Mouse (Mus musculus): ENCODE measurements around the gene Cd2bp2. TPM values are rescaled to one million over a fixed set of nuclear protein-coding genes. Genes with fewer than 3 reads are reported as not detected.
"Not testable (repeated sequence)": the region's sequence is repeated elsewhere in the genome, so short reads cannot be mapped to it uniquely, and the experiment has no call there.

Gene Cd2bp2
- polyA plus RNA-seq, 1 experiment from 2014 or later = 56.4 TPM

DNA sequence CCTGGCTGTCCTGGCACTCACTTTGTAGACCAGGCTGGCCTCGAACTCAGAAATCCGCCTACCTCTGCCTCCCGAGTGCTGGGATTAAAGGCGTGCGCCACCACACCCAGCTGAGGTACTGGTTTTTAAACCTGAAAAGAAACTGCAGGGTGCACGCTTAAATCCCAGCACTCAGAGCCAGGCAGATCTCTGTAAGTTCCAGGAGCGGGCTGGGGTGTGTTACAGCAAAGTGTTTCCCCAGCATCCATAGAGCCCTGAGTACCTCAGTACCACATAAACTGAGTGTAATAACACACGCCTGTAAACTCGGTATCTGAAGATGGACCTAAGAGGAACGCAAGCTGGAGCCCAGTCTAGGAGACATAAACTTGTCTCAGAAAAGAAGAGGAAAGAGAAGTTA, 8.5 kb downstream of the Cd2bp2 start:
- Histone ChIP-seq H3K4me2 (replicated peaks) (no peak overlapping the region), H3K9me3 (replicated peaks) (no peaks in the 10 kb centered on the region), H3K36me3 (peaks cover 20% of the 10 kb centered on the region), H3K4me3 (replicated peaks) (no peak overlapping the region), H3K27me3 (no peaks in the 10 kb centered on the region), H3K9ac (no peak overlapping the region), H3K4me1 (no peaks in the 10 kb centered on the region), H3K27ac (replicated peaks) (no peak overlapping the region)
- WGBS = 71% methylated on average over 10 of the region's 10 CpGs
- ATAC-seq (ENCODE audit: insufficient number of reproducible peaks, low FRiP score, low TSS enrichment, low read depth) = no peak

DNA sequence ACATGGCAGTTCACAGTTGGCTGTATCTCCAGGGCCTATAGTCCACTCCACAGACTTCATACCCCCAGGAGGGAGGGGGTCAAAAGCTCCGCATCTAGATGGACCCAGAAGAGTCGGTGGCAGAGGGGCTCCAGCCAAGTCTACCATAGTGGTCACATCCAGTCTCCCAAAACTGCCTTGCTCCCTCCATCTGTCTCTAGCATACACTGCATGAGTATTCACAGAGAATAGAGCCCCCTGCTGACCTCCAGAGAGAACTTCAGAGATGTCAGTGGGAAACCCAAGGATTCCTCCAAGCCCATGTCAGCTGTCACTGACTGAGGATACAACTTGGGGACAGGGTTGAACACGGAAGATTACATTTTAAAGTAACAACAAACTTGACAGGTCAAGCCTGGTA, 10.2 kb downstream of the Cd2bp2 start:
- no peak overlapping the region for H3K4me3 ChIP-seq (replicated peaks)
- H3K9me3 ChIP-seq (replicated peaks) = no peaks in the 10 kb centered on the region
- WGBS = 63% methylated on average over 3 of the region's 3 CpGs
- no peak overlapping the region for H3K9ac ChIP-seq
- H3K4me1 ChIP-seq = no peaks in the 10 kb centered on the region
- H3K27me3 ChIP-seq = no peaks in the 10 kb centered on the region
- H3K4me2 ChIP-seq (replicated peaks) = no peak overlapping the region
- ATAC-seq (ENCODE audit: insufficient number of reproducible peaks, low FRiP score, low TSS enrichment, low read depth) = no peak
- no peak overlapping the region for H3K27ac ChIP-seq (replicated peaks)
- H3K36me3 ChIP-seq = 0 out of 2 replicates have a peak, but pooled peaks cover 3% of the 10 kb centered on the region

DNA sequence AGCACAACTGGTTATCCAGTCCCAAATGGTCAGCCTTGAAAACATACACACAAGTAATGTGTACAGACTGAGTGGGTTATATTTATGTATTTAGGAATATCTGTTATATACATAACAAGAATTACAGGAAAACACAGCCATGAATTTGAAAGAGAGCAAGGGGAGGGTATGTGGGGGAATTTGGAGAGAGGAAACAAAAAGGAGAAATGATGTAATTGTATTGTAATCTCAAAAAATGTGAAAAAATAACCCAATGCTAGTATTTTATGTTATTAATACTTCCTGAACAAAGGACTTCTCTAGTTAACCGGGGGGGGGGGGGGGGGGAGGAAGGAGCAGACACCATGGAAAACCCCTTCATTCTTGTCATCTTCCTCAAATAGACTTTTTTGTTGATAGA, 11.1 kb downstream of the Cd2bp2 start:
- no peak overlapping the region for H3K27ac ChIP-seq (replicated peaks)
- no peak overlapping the region for H3K4me2 ChIP-seq (replicated peaks)
- 71% methylated on average over 1 of the region's 1 CpGs for WGBS
- H3K4me1 ChIP-seq = no peaks in the 10 kb centered on the region
- H3K36me3 ChIP-seq = no peaks in the 10 kb centered on the region
- H3K9ac ChIP-seq = no peak overlapping the region
- H3K4me3 ChIP-seq (replicated peaks) = no peak overlapping the region
- no peak for ATAC-seq (ENCODE audit: insufficient number of reproducible peaks, low FRiP score, low TSS enrichment, low read depth)
- H3K27me3 ChIP-seq = no peaks in the 10 kb centered on the region
- H3K9me3 ChIP-seq (replicated peaks) = no peaks in the 10 kb centered on the region

DNA sequence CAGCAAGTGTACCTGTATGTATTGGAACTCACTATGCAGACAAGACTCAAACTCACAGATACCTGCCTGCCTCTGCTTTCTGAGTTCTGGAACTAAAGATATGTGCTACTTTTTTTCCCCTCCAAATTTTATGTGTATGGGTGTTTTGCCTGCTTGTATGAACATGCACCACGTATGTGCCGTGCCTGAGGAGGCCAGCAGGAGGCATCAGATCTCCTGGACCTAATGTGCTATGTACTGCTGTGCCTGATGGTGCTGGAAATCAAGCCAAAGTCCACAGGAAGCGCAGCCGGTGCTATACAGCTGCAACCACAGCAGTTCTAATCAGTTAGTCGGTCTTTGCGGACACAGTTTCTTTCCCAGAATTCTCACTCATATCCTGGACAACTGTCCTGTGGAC, 12.0 kb downstream of the Cd2bp2 start:
- Histone ChIP-seq H3K4me3 (replicated peaks) (no peak overlapping the region), H3K36me3 (no peaks in the 10 kb centered on the region), H3K4me2 (replicated peaks) (no peak overlapping the region), H3K4me1 (no peaks in the 10 kb centered on the region), H3K9me3 (replicated peaks) (no peaks in the 10 kb centered on the region), H3K9ac (no peak overlapping the region), H3K27me3 (no peaks in the 10 kb centered on the region), H3K27ac (replicated peaks) (no peak overlapping the region)
- 69% methylated on average over 6 of the region's 6 CpGs for WGBS
- no peak for ATAC-seq (ENCODE audit: insufficient number of reproducible peaks, low FRiP score, low TSS enrichment, low read depth)

DNA sequence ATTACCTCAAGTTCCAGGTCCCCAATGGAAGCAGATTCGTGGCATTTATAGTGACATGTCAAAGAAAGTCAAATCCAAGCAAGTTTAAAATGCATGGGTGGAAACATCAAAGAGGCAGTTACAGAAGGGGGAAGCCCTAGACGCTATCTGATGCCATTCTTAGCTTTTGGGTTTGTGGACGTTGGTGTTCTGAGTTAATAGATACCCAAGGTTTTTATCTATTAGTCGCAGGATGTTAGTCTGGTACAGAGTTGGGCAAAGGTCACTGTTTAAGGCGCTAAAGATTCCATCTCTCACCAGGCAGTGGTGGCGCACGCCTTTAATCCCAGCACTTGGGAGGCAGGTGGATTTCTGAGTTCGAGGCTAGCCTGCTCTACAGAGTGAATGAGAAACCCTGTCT, 12.5 kb downstream of the Cd2bp2 start:
- WGBS = 74% methylated on average over 8 of the region's 8 CpGs

DNA sequence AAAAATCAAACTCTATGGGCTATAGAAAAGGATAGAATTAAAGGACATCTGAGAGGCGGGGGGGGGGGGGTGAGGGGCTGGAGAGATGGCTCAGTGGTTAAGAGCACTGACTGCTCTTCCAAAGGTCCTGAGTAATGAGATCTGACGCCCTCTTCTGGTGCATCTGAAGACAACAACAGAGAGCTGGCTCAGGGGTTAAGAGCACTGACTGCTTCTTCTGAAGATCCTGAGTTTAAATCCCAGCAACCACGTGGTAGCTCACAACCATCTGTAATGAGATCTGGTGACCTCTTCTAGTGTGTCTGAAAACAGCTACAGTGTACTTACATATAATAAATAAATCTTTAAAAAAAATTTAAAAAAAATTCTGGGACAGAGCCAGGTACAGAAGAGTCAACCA, 14.1 kb downstream of the Cd2bp2 start:
- not testable (repeated sequence) for H3K9me3 ChIP-seq (replicated peaks); H3K9ac ChIP-seq; H3K4me2 ChIP-seq (replicated peaks); H3K27me3 ChIP-seq; H3K4me3 ChIP-seq (replicated peaks); H3K36me3 ChIP-seq; ATAC-seq (ENCODE audit: insufficient number of reproducible peaks, low FRiP score, low TSS enrichment, low read depth); H3K4me1 ChIP-seq; H3K27ac ChIP-seq (replicated peaks)
- WGBS = 26% methylated on average over 3 of the region's 3 CpGs

More for the DNA sequence above, 12.5 kb downstream of the Cd2bp2 start:
- Histone ChIP-seq H3K9me3 (replicated peaks) (no peaks in the 10 kb centered on the region), H3K27me3 (no peaks in the 10 kb centered on the region), H3K4me1 (no peaks in the 10 kb centered on the region), H3K9ac (no peak overlapping the region), H3K27ac (replicated peaks) (no peak overlapping the region), H3K4me2 (replicated peaks) (no peak overlapping the region), H3K36me3 (no peaks in the 10 kb centered on the region), H3K4me3 (replicated peaks) (no peak overlapping the region)
- ATAC-seq (ENCODE audit: insufficient number of reproducible peaks, low FRiP score, low TSS enrichment, low read depth) = no peak

DNA sequence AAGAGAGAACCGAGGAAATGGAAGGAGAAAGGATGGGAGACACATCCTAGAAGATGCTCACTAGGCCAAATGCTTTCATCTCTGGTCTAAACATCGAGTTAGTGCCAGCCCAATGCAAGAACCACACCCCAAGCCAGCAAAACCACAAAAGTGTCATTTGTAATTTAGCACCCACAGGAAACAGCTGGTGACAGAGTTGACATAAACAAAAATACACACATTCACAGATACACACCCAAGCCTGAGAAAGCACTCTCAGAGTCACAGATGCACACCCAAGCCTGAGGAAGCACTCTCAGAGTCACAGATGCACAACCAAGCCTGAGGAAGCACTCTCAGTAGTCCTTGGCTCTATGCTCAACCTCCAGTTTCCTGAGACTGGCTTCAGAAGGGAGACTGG, 15.1 kb downstream of the Cd2bp2 start:
- H3K27me3 ChIP-seq = no peaks in the 10 kb centered on the region
- H3K4me2 ChIP-seq (replicated peaks) = no peak overlapping the region
- H3K4me1 ChIP-seq = no peaks in the 10 kb centered on the region
- no peak overlapping the region for H3K4me3 ChIP-seq (replicated peaks)
- no peak overlapping the region for H3K9ac ChIP-seq
- no peak for ATAC-seq (ENCODE audit: insufficient number of reproducible peaks, low FRiP score, low TSS enrichment, low read depth)
- no peaks in the 10 kb centered on the region for H3K36me3 ChIP-seq
- no peaks in the 10 kb centered on the region for H3K9me3 ChIP-seq (replicated peaks)
- WGBS = 53% methylated on average over 2 of the region's 2 CpGs
- no peak overlapping the region for H3K27ac ChIP-seq (replicated peaks)

DNA sequence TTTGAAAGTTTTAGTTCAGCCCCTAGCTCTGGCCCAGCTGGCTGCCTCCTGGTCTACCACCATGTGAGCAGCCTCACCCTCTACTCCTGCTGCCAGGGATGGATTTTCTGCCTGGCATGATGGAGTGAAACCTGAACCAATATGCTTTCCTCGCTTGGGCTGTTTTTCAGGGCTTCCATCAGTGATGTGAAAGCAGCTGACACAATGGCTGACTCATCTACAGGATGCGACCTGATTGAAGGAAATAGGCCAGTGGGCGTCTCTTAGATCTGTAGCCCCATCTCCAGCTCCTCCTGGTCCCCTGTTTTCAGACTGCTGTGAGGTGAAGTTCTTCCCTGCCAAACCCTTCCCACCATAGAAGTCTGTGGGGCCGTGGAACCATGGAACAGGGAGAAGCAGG, 18.9 kb downstream of the Cd2bp2 start:
- ATAC-seq (ENCODE audit: insufficient number of reproducible peaks, low FRiP score, low TSS enrichment, low read depth) = no peak
- 68% methylated on average over 4 of the region's 4 CpGs for WGBS

DNA sequence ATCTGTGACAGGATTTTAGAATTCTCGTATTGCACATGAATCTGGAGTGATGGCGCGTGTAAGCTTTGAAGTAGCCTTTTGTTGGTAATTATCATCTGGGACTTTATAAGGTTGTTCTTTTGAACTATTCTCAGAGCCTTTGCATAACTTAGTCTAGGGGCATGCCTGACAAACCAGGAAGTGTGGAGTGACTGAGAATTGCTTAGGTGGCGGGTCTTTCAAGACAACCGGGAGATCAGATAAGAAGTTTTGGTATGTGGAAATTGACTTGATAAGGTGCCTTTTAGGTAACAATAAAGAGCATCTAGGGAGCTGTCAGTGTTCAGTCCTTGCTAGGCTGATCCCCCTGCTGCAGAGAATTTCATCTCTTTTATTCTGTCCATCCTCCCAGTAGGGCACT, 29.3 kb downstream of the Cd2bp2 start:
- Histone ChIP-seq H3K27ac (replicated peaks) (no peak overlapping the region), H3K9ac (no peak overlapping the region), H3K4me1 (no peaks in the 10 kb centered on the region), H3K27me3 (no peaks in the 10 kb centered on the region), H3K36me3 (no peaks in the 10 kb centered on the region), H3K4me3 (replicated peaks) (no peak overlapping the region), H3K4me2 (replicated peaks) (no peak overlapping the region), H3K9me3 (replicated peaks) (no peaks in the 10 kb centered on the region)
- WGBS = 75% methylated on average over 5 of the region's 5 CpGs
- ATAC-seq (ENCODE audit: insufficient number of reproducible peaks, low FRiP score, low TSS enrichment, low read depth) = no peak

More for the DNA sequence above, 18.9 kb downstream of the Cd2bp2 start:
- Histone ChIP-seq H3K4me1 (no peaks in the 10 kb centered on the region), H3K4me3 (replicated peaks) (no peak overlapping the region), H3K36me3 (no peaks in the 10 kb centered on the region), H3K9ac (no peak overlapping the region), H3K27me3 (no peaks in the 10 kb centered on the region), H3K27ac (replicated peaks) (no peak overlapping the region), H3K9me3 (replicated peaks) (no peaks in the 10 kb centered on the region), H3K4me2 (replicated peaks) (no peak overlapping the region)

DNA sequence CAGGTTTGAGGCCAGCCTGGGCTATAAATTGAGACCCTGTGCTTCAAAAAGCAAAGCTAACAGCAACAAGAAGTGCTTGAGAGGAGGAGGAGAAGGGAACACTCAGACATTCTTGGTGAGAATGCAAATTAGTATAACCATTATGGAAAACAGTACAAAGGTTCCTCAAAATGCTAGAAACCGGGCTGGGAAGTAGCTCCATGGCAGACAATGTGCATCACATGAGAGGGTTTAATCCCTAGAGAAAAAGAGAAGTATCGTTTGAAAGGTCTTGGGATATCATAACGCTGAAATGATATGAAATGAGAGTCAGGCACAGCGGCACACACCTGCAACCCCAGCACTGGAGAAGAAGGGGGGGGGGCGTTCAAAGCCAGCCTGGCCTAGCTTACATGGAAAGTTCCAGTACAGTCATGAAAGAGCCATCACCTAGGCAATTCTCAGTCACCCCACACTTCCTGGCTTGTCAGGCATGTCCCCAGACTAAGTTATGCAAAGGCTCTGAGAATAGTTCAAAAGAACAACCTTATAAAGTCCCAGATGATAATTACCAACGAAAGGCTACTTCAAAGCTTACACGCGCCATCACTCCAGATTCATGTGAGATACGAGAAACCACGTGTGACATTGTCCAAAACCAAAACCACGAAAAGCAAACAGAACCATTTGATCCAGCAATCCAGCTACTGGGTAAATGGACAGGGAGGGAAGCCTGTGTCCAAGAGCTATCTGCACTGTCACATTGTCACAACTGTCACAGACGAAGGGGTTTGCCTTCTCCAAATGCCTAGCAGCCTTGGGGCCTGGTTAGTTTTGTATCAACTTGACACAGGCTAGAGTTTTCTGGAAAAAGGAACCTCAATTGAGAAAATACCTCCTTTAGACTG, 30.0 kb downstream of the Cd2bp2 start:
- no peak for ATAC-seq (ENCODE audit: insufficient number of reproducible peaks, low FRiP score, low TSS enrichment, low read depth)
- Histone ChIP-seq H3K4me3 (replicated peaks) (no peak overlapping the region), H3K27me3 (no peaks in the 10 kb centered on the region), H3K4me2 (replicated peaks) (no peak overlapping the region), H3K4me1 (no peaks in the 10 kb centered on the region), H3K36me3 (no peaks in the 10 kb centered on the region), H3K9ac (no peak overlapping the region), H3K27ac (replicated peaks) (no peak overlapping the region), H3K9me3 (replicated peaks) (no peaks in the 10 kb centered on the region)
- WGBS = 76% methylated on average over 12 of the region's 12 CpGs

DNA sequence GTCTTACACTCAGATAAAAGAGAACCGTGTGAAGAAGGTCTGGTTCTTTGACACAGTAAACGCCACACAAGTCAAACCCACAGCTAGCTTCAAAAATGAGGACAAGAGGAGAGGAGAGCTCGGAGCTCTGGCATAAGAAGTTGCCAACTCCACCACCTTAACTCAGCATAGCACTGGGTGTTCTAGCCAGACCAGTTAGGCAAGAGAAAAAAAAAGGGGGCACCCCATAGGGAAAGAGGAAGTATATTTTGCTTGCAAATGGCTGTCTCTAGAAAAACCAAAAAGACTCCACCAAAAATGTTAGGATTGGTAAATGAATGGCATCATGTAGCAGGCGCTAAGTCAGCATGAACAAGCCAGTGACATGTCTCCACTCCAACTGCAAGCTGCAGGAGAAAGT, 31.8 kb downstream of the Cd2bp2 start:
- H3K9ac ChIP-seq = no peak overlapping the region

DNA sequence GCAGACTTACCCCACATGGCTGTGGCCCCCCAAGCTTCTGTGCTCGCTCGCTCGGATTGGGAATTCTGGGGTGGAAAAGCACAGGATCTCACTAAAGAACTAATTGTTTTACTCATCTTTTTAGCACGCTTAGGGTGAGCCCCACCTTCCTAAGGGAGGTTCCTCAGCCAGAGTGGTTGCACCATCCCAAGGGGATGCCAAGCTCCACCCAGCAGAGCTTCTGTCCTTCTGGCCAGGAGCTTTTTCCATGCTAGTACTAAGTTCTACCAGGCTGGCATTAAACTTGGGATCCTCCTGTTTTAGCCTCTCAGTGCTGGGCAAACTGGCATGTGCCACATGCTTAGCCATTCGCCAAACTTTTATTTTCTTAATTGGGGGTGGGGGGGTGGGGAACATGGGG, 33.3 kb downstream of the Cd2bp2 start:
- ATAC-seq (ENCODE audit: insufficient number of reproducible peaks, low FRiP score, low TSS enrichment, low read depth) = no peak
- WGBS = 82% methylated on average over 5 of the region's 5 CpGs
- Histone ChIP-seq H3K9ac (no peak overlapping the region), H3K4me1 (no peaks in the 10 kb centered on the region), H3K9me3 (replicated peaks) (no peaks in the 10 kb centered on the region), H3K36me3 (no peaks in the 10 kb centered on the region), H3K27me3 (no peaks in the 10 kb centered on the region), H3K4me2 (replicated peaks) (no peak overlapping the region), H3K27ac (replicated peaks) (no peak overlapping the region), H3K4me3 (replicated peaks) (no peak overlapping the region)

More for the DNA sequence above, 31.8 kb downstream of the Cd2bp2 start:
- WGBS = 82% methylated on average over 4 of the region's 4 CpGs
- H3K27ac ChIP-seq (replicated peaks) = no peak overlapping the region
- H3K4me3 ChIP-seq (replicated peaks) = no peak overlapping the region
- H3K36me3 ChIP-seq = no peaks in the 10 kb centered on the region
- no peaks in the 10 kb centered on the region for H3K27me3 ChIP-seq
- no peaks in the 10 kb centered on the region for H3K9me3 ChIP-seq (replicated peaks)
- H3K4me2 ChIP-seq (replicated peaks) = no peak overlapping the region
- ATAC-seq (ENCODE audit: insufficient number of reproducible peaks, low FRiP score, low TSS enrichment, low read depth) = no peak
- no peaks in the 10 kb centered on the region for H3K4me1 ChIP-seq

Data from embryonic facial prominence, embryonic 15.5 days (tissue).